Mouse (Mus musculus): ENCODE results near the gene Limch1. TPM values are rescaled to one million over a fixed set of nuclear protein-coding genes. Genes with fewer than 3 reads are reported as not detected.

The Limch1 gene
- 2.2 TPM in 1 of 2 replicates, not detected in the other for polyA plus RNA-seq (2012; ENCODE audit: insufficient read depth, low replicate concordance)

- H3K4me3 ChIP-seq (replicated peaks), result no peak within 1 kb of the TSS
- no peaks in the 10 kb centered on the region for H3K4me1 ChIP-seq
- peaks cover 22% of the 10 kb centered on the region for H3K9me3 ChIP-seq
- H3K27me3 ChIP-seq (replicated peaks), result peaks cover 33% of the 10 kb centered on the region
- no peaks in the 10 kb centered on the region for H3K36me3 ChIP-seq (replicated peaks; ENCODE audit: low read length)
- TF ChIP-seq FLI1 (IDR thresholded peaks at IDR 0.05; ENCODE audit: low read length) (no peak), GATA1 (IDR thresholded peaks at IDR 0.05; ENCODE audit: borderline replicate concordance, low read length) (no peak)
Measured at GRCm38 (mm10) chr5:66745390-66745995, at the start of gene Limch1. Gene Limch1 (plus strand): TSS chr5:66745827.

GRCm38 (mm10) chr5:66697119-66697518 is 48.5 kb upstream of the Limch1 start:
- Histone ChIP-seq H3K4me1 (no peaks in the 10 kb centered on the region), H3K9me3 (no peaks in the 10 kb centered on the region)
- TF ChIP-seq FLI1 (IDR thresholded peaks at IDR 0.05; ENCODE audit: low read length), result no peak
- no peak for TF ChIP-seq GATA1 (IDR thresholded peaks at IDR 0.05; ENCODE audit: borderline replicate concordance, low read length)

GRCm38 (mm10) chr5:66699911-66700310 is 45.7 kb upstream of the Limch1 start:
- no peak overlapping the region for H3K4me3 ChIP-seq (replicated peaks)
- no peaks in the 10 kb centered on the region for H3K4me1 ChIP-seq
- H3K36me3 ChIP-seq (replicated peaks; ENCODE audit: low read length), result no peaks in the 10 kb centered on the region
- no peaks in the 10 kb centered on the region for H3K27me3 ChIP-seq (replicated peaks)
- TF ChIP-seq FLI1 (IDR thresholded peaks at IDR 0.05; ENCODE audit: low read length), result no peak
- no peak for TF ChIP-seq GATA1 (IDR thresholded peaks at IDR 0.05; ENCODE audit: borderline replicate concordance, low read length)
- no peaks in the 10 kb centered on the region for H3K9me3 ChIP-seq

More at GRCm38 (mm10) chr5:66697119-66697518, 48.5 kb upstream of the Limch1 start:
- no peak overlapping the region for H3K4me3 ChIP-seq (replicated peaks)
- no peaks in the 10 kb centered on the region for H3K27me3 ChIP-seq (replicated peaks)
- no peaks in the 10 kb centered on the region for H3K36me3 ChIP-seq (replicated peaks; ENCODE audit: low read length)

GRCm38 (mm10) chr5:66701951-66702350 is 43.7 kb upstream of the Limch1 start:
- TF ChIP-seq FLI1 (IDR thresholded peaks at IDR 0.05; ENCODE audit: low read length) (no peak), GATA1 (IDR thresholded peaks at IDR 0.05; ENCODE audit: borderline replicate concordance, low read length) (no peak)
- no peak overlapping the region for H3K4me3 ChIP-seq (replicated peaks)
- no peaks in the 10 kb centered on the region for H3K27me3 ChIP-seq (replicated peaks)

GRCm38 (mm10) chr5:66703317-66704004 is 42.2 kb upstream of the Limch1 start:
- TF ChIP-seq GATA1 (IDR thresholded peaks at IDR 0.05; ENCODE audit: borderline replicate concordance, low read length) (no peak), FLI1 (IDR thresholded peaks at IDR 0.05; ENCODE audit: low read length) (no peak)
- no peak overlapping the region for H3K4me3 ChIP-seq (replicated peaks)
- H3K27me3 ChIP-seq (replicated peaks), result no peaks in the 10 kb centered on the region
- no peaks in the 10 kb centered on the region for H3K9me3 ChIP-seq
- no peaks in the 10 kb centered on the region for H3K36me3 ChIP-seq (replicated peaks; ENCODE audit: low read length)
- no peaks in the 10 kb centered on the region for H3K4me1 ChIP-seq

More at GRCm38 (mm10) chr5:66701951-66702350, 43.7 kb upstream of the Limch1 start:
- Histone ChIP-seq H3K9me3 (no peaks in the 10 kb centered on the region), H3K4me1 (no peaks in the 10 kb centered on the region), H3K36me3 (replicated peaks; ENCODE audit: low read length) (no peaks in the 10 kb centered on the region)

- no peak overlapping the region for H3K4me3 ChIP-seq (replicated peaks)
Measured at GRCm38 (mm10) chr5:66707859-66708258, 37.8 kb upstream of the Limch1 start.

GRCm38 (mm10) chr5:66710445-66711019 is 35.1 kb upstream of the Limch1 start:
- Histone ChIP-seq H3K36me3 (replicated peaks; ENCODE audit: low read length) (no peaks in the 10 kb centered on the region), H3K4me3 (replicated peaks) (no peak overlapping the region), H3K27me3 (replicated peaks) (no peaks in the 10 kb centered on the region), H3K4me1 (no peaks in the 10 kb centered on the region), H3K9me3 (peaks cover 5% of the 10 kb centered on the region)
- TF ChIP-seq FLI1 (IDR thresholded peaks at IDR 0.05; ENCODE audit: low read length) (no peak), GATA1 (IDR thresholded peaks at IDR 0.05; ENCODE audit: borderline replicate concordance, low read length) (no peak)

More at GRCm38 (mm10) chr5:66707859-66708258, 37.8 kb upstream of the Limch1 start:
- no peak for TF ChIP-seq FLI1 (IDR thresholded peaks at IDR 0.05; ENCODE audit: low read length)
- TF ChIP-seq GATA1 (IDR thresholded peaks at IDR 0.05; ENCODE audit: borderline replicate concordance, low read length), result no peak
- Histone ChIP-seq H3K9me3 (peaks cover 1% of the 10 kb centered on the region), H3K27me3 (replicated peaks) (no peaks in the 10 kb centered on the region), H3K36me3 (replicated peaks; ENCODE audit: low read length) (no peaks in the 10 kb centered on the region), H3K4me1 (no peaks in the 10 kb centered on the region)

GRCm38 (mm10) chr5:66712801-66713200 is 32.8 kb upstream of the Limch1 start:
- H3K4me3 ChIP-seq (replicated peaks), result no peak overlapping the region
- no peaks in the 10 kb centered on the region for H3K36me3 ChIP-seq (replicated peaks; ENCODE audit: low read length)
- H3K27me3 ChIP-seq (replicated peaks), result no peaks in the 10 kb centered on the region
- H3K4me1 ChIP-seq, result no peaks in the 10 kb centered on the region
- TF ChIP-seq GATA1 (IDR thresholded peaks at IDR 0.05; ENCODE audit: borderline replicate concordance, low read length) (no peak), FLI1 (IDR thresholded peaks at IDR 0.05; ENCODE audit: low read length) (no peak)
- peaks cover 5% of the 10 kb centered on the region for H3K9me3 ChIP-seq

GRCm38 (mm10) chr5:66715498-66715931 is 30.1 kb upstream of the Limch1 start:
- H3K9me3 ChIP-seq, result peaks cover 7% of the 10 kb centered on the region
- TF ChIP-seq GATA1 (IDR thresholded peaks at IDR 0.05; ENCODE audit: borderline replicate concordance, low read length), result no peak
- no peak for TF ChIP-seq FLI1 (IDR thresholded peaks at IDR 0.05; ENCODE audit: low read length)
- H3K36me3 ChIP-seq (replicated peaks; ENCODE audit: low read length), result no peaks in the 10 kb centered on the region
- H3K4me3 ChIP-seq (replicated peaks), result no peak overlapping the region
- no peaks in the 10 kb centered on the region for H3K27me3 ChIP-seq (replicated peaks)
- no peaks in the 10 kb centered on the region for H3K4me1 ChIP-seq

GRCm38 (mm10) chr5:66717931-66718330 is 27.7 kb upstream of the Limch1 start:
- Histone ChIP-seq H3K36me3 (replicated peaks; ENCODE audit: low read length) (no peaks in the 10 kb centered on the region), H3K27me3 (replicated peaks) (no peaks in the 10 kb centered on the region), H3K9me3 (peaks cover 5% of the 10 kb centered on the region), H3K4me1 (no peaks in the 10 kb centered on the region), H3K4me3 (replicated peaks) (no peak overlapping the region)
- no peak for TF ChIP-seq FLI1 (IDR thresholded peaks at IDR 0.05; ENCODE audit: low read length)
- no peak for TF ChIP-seq GATA1 (IDR thresholded peaks at IDR 0.05; ENCODE audit: borderline replicate concordance, low read length)
